Mouse (Mus musculus) spleen, postnatal 14 days (tissue): ENCODE data around the gene Myb.

ENCODE experiments used
- DNase-seq, 2 experiments: peaks; one replicate each; pipeline ENCODE4 v3.0.0; 2021 to 2022; ENCODE audit warnings: low spot score in 2 of 2

The Myb gene

DNA sequence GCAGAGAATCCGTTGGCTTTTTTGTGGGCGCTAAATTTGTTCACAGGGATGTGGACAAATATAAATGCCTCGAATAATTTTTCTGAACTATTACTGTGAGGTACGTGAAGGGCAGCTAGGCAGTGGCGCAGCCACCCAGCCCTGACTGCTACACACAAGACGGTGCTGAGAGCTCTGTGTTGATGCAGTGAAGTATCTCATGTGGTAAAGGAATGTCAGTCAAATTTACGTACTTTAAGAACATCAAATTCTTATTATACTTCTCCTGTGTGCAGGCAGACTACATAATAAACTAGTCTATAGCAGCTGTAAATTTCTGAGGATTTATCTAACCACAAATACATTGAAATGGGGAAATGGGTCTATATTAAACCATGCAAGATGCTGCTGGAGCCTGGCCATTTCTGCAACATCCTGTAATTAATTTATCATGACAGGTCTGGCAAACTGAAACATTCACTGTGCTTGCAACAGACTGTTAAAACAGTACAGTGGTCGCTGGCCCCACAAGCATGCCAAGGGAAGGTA is 77.3 kb downstream of the Myb start:
- no peak for DNase-seq

DNA sequence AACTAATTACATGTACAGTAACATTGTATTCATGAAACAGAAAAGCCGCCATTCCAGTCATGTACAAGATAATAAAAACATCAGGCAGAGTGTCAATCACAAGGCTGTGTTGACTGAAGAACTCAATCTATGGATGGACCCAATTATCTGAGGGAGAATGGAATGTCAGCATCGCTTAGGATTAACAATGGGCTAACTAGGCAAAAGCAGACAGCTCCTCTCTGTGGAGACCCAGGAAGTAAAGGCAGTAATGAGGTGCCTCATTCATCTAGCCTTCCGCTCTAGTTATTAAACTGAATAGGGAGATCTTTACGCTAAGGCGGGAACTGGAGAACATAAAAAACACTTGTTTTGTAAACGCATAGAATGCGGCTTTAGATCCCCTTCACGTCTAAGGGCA is 78.3 kb downstream of the Myb start:
- DNase-seq, result no peak

DNA sequence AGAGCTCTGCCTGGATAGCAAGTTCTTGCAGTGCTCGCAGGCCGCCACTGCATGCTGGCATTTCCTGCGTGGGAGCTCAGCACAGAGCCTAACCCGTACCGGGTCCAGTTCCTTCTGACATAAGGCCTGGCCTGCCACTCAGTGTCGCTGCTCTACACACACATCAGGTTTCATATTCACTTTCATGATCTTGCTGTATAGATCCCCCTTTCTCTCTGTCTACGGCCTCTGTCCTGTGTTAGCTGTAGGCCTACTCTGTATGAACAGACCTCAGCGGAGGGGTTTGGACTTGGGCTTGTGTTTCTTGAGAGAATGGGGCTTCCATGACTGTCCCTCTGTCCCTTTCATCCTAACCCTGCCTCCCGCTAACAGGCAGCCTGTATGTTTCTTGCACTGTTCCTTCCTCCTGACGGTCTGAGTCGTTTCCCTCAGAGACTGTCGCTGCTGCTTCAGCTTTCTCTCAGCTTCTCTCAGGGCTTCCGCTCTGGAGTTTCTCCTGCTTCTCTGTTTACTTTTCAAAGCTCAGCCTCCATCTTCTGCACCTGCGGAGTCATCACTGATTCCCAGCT is 83.5 kb downstream of the Myb start:
- peak; percentile 19 to 50 for DNase-seq

DNA sequence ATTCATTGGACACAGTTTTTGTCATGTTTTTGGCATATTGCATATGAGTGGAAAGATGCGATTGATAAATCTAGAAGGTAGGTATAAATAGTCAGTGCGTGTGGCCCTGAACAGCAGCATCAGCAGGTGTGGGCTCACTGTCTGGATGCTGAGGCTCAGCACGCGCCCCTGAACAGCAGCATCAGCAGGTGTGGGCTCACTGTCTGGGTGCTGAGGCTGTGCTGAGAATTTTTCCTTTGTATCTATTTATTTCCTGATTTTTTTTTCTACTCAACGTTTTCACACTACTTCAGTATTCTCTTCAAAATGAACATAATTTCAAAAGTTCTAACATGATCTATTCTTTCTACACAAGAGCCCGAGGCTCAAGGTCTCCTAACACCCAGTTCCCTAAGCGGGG is 84.1 kb downstream of the Myb start:
- DNase-seq, result no peak

DNA sequence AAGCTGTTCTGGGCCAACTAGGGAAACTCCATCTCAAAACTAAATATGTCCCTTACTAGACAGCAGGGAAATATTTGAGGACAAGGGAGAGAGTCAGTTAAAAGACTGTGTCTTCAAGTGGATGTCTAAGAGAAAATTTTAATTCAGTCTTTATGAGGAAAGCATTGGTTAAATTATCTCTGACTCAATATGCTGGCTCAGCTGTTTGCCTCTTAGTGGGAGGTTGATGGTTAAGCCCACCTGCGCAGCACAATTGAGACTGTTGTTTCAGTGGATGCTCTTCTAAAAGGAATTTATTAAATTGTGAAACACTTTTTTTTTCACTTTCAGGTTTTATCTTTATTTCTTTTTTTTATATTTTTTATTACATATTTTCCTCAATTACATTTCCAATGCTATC is 84.6 kb downstream of the Myb start:
- DNase-seq, result no peak
